Mouse (Mus musculus): ENCODE measurements around the gene Pptc7.

Gene Pptc7

DNA sequence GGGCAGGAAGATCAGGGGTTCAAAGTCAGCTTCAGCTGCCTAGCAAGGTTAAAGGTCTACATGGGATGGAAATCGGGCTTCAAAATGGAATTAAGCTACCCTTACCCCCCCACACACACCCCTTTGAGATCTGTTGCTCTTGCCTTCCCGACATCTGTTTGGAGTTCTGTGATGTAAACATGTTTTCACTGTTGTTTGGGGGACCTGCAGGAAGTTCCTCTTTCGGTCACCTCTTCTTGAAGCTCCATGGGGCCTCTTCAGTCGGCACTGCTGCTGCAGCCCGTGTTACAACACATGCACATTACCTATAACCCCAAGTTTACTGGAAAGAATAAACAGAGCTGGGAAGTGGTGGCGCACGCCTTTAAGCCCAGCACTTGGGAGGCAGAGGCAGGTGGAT is 17.0 kb upstream of the Pptc7 start:
- DNase-seq (ENCODE audit: low read depth in 2 of 2, low spot score in 2 of 2) = no peak

DNA sequence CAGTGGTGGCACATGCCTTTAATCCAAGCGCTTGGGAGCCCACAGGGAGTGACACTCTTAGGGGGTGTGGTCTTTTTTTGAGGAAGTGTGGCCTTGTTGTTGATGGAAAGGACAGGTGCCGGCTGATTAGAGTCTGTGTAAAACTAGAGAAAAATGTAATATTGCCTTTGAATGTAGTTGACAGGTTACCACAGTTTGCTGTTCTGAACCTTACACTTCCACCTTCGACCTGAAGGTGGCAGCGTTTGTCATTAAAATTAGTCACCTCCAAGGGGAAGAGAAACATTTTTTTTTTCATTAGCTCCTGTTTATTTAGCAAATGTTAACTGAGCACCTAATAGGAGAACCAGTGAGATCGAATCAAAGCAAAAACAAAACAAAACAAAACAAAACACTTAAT is 16.3 kb upstream of the Pptc7 start:
- DNase-seq (ENCODE audit: low read depth in 2 of 2, low spot score in 2 of 2) = peak; percentile 66 to 83

DNA sequence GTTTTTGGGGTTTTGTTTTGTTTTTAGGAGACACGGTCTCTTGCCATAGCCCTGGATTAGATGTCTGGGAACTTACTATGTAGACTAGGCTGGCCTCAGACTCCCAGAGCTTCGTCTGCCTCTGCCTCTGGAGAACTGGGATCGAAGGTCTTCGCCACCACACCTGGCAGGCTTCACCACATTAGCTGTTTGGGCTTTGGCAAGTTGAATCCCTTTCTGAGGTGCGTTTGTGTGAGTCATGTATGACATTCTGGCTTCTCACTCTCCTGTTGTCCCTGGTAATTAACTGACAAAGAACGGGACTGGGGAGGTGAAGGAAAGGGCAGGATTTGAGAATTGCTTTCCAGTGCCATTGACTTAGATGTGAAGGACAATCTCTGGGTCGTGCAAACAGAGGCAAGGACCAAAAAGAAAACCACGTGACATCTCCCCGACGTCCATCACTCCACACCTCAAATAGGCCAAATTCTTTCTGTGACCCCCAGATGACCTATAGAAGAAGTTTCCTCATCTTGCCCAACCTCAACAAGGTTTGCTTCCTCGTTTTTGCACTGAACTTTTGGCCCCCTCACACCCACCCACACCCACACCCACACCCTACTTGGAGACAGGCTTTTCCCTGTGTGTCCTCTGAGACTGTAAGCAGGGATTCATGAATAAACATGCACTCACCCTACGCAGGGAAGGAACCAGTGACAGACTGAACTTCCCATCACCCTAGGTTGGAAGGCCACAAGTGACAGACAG is 15.1 kb upstream of the Pptc7 start:
- no peak for DNase-seq (ENCODE audit: low read depth in 2 of 2, low spot score in 2 of 2)

DNA sequence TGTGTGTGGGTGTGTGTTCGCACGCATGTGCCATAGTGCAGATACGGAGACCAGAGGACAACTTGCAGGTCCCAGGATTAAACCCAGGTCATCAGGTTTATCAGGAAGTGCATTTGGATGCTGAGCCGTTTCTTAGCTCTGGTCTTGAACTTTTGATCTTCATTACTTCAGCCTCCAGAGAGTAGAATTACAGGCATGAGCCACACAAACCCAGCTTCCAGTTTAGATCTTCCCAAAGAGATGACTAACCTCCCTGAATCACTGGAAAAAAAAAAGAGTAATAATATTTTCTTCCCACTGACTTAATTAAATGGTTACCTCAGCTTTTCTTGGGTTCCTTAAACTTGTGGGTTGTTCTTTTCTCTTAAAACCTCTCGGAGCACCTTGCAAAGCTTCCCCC is 11.3 kb upstream of the Pptc7 start:
- no peak for DNase-seq (ENCODE audit: low read depth in 2 of 2, low spot score in 2 of 2)

DNA sequence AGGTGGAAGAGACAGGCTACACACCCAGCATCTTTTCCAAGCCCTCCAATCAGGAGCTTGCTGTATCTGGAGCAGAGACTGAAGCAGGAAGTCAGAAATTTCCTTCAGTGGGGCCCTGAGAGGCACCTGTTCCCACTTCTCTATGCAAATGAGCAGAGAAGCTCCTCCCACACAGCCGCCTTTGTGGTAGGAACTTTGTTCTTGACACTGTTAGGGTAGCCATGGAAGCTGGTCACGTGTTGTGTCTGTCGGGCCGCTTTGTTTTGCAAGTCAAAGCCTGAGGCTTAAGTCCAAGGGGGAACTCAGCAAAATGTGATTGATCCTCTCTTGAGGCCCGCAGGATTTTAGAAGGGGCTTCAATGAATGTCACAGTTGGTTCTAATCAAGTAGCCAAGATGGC is 9.4 kb upstream of the Pptc7 start:
- DNase-seq (ENCODE audit: low read depth in 2 of 2, low spot score in 2 of 2) = peak; percentile 60 to 75

DNA sequence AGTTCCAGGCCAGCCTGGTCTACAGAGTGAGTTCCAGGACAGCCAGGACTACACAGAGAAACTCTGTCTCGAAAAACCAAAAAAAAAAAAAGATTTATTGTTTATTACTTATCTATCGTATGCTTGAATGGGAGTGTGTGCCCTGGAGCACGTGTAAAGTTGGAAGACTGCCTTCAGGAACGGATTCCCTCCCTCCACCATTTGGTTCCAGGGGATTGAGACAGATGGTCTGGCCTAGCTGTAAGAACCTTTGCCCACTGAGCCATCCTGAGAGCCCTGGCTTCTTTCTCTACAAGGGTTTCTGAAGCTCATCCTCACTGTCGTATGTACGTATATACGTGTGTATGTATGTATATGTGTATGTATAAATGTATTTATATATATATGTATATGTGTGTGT is 5.2 kb upstream of the Pptc7 start:
- no peak for DNase-seq (ENCODE audit: low read depth in 2 of 2, low spot score in 2 of 2)

DNA sequence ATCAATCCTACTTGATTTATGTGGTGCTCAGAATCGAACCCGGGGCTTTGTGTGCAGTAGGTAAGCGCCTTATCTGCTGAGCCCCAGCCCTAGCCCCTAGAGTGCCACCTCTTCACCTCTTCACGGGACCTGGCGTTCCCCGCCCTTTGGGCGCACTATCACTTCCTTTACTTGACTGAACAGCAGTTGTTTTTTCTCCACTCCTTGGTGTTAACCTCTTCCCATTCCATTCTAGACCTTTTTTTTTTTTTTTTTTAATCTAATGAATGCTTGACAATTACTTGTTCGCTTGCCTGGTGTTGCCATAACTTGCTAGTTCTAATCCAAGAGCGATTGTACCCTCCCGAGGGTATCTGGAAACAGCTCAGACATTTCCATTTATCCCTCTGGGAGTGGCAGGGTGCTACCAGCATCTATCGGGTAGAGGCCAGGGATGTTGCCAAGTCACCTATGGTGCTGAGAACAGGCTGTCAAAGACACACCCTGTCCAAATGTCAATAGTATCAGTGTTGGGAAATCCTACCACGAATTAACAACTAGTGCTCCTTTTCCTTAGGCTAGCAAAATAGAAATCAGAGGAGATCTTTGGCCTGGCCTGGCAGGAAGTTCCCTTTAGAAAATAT is 4.3 kb upstream of the Pptc7 start:
- no peak for DNase-seq (ENCODE audit: low read depth in 2 of 2, low spot score in 2 of 2)

DNA sequence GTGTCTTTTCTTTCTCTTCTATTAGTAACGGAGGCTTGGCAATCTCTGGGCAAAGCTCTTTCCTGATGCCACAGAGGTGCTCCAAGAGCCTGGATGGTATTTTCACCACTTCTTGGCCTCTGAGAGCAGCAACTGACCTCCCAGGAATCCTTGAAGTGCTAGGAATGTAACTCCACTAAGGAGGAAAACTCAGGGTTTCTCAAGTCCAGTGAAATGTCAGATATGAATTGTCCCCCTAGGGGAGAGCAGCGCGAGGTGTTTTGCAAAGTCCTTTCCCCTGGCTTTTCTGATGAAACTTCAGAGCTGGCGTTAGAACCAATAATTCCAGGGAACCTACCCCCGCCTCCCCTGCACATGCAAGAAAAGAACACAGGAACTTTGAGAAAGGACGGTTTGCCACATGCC is 3.7 kb upstream of the Pptc7 start:
- no peak for DNase-seq (ENCODE audit: low read depth in 2 of 2, low spot score in 2 of 2)

DNA sequence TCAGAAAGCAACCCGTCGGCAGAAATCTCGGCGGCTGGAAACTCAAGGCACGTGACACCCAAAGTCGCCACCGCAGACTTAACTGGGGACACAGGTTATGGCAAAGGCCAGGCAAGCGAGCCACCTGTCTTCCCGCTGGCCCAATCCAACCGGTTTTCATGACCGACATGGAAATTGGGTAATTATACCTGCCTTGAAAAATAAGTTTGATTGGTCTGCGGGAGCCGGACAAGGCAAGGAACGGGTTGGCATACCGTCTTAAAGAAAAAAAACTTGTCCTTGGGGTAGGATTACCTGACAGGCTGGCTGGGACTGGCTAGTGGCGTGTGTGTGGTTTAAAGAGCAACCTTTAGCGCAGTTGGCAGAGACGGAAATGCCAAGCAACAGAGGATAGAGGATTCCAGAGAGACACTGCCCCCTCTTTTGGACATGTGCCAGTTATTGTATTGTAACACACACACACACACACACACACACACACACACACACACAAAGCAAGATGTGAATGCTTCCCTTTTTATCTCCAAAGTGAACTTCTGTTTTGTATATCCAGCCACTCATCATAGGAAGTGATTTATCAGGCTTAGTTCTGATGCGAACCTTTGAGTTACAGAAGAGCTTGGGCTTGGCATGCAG is 3.2 kb upstream of the Pptc7 start:
- DNase-seq (ENCODE audit: low read depth in 2 of 2, low spot score in 2 of 2) = no peak

DNA sequence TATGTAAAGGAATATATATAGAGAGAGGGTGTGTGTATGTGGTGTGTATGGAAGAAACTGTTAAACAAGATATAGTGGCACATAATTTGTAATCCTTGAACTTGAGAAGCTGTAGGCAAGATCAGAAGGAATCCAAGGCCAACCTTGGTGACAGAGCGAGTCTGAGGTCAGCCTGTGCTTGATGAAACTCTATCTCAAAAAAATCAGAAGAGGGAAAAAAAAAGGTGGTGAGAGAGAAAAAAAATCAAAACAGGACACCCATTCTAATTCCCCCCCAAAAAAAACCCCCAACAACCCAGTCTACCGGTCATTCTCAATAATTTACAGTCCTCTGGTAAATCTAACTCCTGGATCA is 360 bp upstream of the Pptc7 start:
- no peak for DNase-seq (ENCODE audit: low read depth in 2 of 2, low spot score in 2 of 2)

DNA sequence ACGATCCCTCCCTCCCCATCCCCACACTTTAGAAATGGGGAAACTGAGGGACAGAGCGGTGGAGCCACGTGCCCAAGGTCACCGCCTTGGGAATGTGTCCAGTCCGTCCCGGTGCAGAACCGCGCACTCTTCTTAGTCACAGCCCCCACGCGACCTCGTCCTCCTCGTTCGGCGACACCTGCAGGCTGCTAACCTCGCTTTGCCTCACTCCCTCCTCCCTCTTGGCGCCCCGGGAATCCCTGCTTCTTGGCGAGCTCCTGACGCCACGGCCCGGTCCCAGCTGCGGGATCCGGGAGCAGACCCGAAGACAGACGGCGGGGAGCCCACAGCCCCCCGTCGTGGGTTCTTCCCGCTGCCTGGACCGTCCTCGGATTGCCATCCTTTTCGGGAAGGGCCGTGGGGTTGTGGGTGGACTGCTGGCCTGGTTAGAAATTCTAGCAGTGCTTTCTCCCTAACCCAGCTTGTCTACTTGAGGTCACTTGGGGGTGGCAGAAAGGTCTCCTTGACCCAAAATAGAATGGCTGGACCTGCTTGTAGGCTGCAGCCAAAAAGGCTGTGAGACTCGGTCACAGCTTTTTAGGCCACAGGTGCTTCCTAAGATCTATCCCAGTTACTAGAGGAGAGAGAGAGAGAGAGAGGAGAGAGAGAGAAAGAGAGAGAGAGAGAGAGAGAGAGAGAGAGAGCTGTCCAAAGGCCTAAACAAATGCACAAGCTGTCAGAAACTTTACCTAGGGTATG is 1.0 kb downstream of the Pptc7 start:
- DNase-seq (ENCODE audit: low read depth in 2 of 2, low spot score in 2 of 2) = no peak

DNA sequence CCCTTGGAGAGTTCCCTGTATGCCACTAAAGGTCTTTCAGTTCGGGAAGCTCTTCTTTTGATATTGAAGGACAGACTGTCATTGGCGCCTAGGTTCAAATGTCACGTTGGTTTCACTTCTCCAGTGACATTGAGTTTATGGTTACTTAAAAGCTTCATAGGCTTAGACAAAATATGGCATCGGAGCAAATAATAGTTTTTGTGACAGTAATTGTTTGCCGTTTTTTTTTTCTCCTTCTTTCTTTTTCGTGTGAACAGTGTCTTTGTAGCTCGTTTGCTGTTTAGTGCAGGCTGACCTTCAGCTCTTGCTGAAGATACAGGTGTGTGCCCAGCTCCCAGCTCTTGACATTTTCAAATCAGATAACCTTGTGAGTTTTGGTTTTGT is 1.6 kb downstream of the Pptc7 start:
- DNase-seq (ENCODE audit: low read depth in 2 of 2, low spot score in 2 of 2) = no peak

DNA sequence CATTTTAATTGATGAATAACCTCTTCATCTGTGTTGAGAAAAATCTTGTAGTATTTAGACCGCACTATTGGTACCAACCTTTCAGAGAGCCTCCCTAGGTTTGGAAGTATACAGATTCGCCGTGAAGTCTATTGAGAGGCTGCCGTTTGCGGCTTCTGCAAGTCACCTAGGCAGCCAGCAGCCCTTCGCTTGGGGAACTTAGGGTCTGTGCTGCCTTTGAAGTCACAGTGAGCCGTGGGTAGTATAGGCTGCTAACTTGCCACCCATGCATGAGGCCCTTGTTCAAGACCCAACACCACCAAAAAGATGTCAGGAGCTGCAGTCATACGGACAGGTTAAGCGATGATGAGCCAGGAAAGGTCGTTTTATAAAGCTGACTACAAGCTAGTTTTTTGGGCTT is 2.0 kb downstream of the Pptc7 start:
- no peak for DNase-seq (ENCODE audit: low read depth in 2 of 2, low spot score in 2 of 2)

DNA sequence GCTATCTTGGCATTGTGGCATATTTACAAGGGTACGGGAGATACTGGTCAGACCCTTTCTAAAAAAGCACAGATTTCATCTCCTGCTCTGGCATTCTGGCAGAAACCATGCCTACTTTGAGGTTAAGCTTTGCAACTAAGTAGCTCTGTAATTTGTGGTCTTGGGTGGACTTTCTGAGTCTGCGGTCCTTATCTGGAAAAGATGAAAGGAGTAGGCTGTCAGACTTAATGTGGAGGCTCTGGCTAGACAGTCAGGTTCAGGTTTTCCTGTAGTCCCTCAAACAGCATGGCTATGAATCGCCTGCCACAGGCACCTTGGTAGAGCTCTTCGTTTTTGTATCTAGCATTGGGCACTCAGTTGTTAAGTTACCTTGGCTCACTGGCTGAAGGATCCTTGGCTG is 2.9 kb downstream of the Pptc7 start:
- no peak for DNase-seq (ENCODE audit: low read depth in 2 of 2, low spot score in 2 of 2)

DNA sequence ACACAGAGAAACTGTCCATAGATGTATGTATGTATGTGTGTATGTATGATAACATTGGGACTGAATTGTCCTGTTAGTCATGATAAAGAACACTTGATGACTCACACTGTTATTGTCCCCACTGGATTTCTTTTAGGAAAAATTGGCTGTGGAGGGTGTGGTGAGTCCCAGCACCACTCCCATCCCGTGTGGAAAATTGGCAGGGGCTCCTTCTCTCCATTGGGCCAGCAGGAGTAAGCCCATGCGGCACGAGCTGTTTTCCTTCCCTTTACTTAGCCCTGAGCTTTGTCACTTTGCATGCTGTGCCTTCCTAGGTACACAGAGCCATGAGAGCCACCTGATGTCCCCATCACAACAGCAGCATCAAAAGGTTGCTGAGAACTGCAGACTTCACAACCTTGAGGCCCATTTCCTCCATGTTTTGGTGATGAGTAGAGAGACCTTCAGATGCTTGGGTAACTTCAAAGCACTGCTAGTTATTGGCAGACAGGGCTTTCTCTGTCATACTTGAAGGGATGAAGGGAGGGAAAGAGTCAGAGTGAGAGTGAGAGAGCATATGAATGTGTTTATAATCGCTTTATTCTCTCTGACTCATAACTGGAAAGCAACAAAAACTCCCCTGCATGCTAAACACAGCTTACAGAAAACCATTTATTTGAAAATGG is 4.1 kb downstream of the Pptc7 start:
- DNase-seq (ENCODE audit: low read depth in 2 of 2, low spot score in 2 of 2) = peak; percentile 42 to 56

DNA sequence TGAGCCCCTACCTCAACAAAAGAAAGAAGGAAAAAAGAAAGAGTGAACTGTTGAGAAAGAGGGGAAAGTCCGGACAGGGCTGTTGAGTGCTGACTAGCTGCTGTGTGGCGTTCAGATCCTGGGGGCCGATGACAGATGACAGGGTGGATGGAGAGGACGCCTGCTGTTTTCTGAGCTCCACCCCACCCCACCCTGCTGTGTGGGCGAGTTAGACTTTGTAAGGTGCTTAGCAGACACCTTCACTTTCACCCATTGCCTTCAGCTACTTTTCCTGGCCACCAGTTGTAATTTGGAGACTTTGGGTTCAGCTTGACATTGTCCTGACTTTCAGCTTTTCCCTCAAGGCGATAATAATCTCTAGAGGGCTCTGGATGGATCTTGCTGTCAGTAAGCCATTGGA is 7.0 kb downstream of the Pptc7 start:
- no peak for DNase-seq (ENCODE audit: low read depth in 2 of 2, low spot score in 2 of 2)

DNA sequence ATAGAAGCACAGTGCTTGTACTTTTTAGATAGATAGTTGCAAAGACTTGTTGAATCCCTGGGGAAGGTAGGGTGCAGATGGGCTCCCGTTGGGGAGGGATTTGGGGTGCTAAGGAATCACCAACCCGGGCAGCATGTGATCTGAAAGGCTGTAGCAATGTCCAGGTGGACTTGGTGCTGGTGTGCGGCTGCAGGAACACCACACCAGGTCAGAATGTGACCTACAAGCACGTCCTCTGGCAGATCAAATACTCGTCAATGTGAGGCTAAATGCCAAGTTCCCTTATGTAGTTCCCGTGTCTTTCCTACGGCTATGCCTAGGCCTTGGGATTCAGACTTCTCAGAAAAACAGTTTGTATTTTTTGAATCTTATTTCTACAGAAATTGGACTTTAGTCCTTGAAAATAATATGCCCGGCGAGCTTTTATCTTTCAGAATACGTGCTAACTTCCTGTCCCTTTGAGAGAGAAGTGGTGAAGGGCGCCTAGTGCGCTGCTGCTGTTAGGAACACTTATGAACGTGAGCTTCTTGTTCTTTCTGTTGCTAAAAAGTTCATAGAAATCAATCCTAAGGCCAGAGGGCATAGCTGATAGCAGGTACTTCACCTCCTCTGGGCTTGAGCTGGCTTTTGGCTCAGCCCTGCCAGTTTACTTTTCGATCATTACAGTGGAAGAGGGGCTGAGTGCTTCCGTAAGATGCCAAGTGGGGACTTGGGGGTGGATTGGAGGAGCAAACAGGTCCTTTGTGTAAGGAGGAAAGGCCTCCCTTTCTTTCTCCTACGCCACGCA is 7.6 kb downstream of the Pptc7 start:
- no peak for DNase-seq (ENCODE audit: low read depth in 2 of 2, low spot score in 2 of 2)

DNA sequence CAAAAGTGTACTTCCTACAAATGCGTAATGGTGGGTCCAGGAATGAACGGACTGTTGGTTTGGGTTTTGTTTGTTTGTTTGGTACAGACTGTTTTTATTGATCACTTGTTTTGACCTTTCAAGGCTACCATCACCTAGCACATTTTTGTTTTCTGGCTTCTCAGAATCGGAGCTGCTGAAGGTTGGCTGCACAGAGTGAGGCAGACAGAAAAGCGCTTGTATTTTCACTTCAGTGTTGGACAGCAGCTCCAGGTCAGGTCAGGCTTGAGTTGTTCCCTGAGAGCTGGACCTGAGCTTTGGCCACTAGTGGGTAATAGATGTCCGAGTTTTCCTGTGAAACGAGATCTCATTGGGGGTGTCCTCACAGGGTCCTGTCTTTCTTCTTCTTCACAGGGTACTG is 9.0 kb downstream of the Pptc7 start:
- no peak for DNase-seq (ENCODE audit: low read depth in 2 of 2, low spot score in 2 of 2)

DNA sequence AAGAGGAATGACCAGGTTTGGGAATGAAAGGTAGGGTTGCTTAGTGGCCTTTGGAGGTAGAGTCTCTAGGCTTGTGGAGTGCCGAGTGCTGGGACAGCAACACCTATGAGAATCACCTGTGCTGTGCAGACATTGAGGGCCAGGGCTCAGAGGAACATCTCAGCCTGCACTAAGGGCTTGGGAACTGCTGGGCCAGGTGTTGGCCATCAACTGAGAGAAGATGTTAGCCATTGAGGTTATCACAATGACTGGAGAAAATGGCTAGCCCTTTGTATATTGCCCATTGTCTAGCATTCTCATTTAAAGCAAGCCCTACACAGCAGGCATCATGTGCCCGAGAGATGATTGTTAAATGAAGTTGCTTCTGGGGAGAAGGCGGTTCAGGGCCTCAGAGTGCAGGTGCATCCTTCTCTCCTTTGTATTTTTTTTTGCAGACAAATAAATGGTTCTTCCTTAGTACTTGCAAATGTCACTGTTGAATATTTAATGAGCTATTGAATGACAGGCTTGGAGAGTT is 10.1 kb downstream of the Pptc7 start:
- no peak for DNase-seq (ENCODE audit: low read depth in 2 of 2, low spot score in 2 of 2)

DNA sequence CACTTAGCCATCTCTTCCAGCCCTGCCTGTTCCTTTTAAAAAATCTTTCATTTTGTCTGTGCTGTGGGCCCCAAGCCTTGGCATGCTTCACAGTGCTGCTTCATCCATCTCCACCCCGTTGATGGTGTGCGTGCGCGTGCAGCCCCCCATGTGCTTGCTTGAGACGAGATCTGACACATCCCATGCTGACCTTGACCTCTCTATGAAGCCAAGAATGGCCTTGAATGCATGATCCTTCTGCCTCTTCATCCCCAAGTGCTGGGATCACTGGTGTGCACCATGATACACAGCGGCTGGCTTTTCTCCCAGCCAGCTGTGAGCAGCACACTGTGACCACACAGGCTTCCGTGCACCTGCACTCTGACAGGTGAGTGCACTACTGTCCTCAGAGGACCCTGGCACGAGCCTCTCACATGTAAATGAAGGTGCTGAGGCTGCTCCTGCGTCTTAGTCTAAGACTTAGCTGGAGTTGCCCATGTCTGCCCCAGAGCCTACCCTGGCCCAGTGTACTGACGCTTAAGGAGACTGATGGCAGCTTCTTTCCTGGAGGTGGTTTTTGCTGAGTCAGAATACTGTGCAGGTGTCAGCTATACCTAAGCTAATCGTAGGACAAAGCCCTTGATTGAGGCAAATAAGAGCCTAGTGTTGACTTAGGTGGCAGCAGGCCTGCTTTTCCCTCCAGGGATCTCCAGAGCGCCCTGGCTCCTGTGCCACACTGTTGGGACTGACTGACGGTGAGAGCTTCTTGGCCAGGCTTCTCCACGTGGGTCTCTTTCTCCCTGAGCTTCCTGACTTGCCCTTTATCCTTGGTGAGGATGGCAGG is 11.2 kb downstream of the Pptc7 start:
- DNase-seq (ENCODE audit: low read depth in 2 of 2, low spot score in 2 of 2) = no peak
